Mouse (Mus musculus): ENCODE measurements around the gene Serpina3a. TPM values are rescaled to one million over a fixed set of nuclear protein-coding genes. Genes with fewer than 3 reads are reported as not detected.

Serpina3a gene
- not detected for total RNA-seq (2023)

DNA sequence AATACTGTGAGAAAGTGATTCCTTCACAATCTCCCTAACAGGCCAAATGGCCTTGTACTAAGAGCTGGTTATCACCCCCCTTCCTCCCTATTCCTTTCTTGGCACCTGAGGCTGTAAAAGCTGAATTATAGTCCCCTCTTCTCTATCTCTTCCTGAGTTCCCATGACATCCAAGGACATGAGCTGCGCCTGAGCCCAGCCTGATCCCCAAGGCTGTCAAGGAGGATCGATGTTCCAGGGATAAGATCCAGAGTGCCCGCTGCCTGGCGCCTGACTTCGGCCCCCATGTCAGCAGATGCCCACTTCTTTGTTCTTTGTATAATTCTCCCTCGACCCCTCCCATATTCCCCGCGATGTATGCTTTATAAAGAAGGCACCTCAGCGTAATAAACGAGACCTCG lies at the start of gene Serpina3a:
Gene Serpina3a, plus strand, starts transcription at position 392 of the 400 bp plus-strand sequence.

DNA sequence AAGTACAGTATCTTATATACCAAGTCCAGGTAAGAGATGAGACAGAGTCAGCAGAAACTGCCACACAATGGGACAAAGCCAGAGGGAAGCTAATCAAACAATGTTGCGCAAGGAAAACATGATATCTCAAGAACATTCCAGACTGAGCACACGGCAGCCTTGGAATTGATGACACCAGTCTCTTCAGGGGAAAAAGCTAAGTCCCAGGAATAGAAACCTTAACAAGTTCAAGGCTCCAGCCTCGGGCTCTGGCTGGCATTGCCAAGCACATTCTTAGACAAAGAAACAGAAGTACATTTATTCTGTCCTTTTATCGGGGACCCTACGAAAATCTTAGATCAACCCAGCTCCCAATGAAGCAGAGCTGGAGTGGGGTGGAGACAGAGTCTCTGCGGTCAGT lies 11.8 kb upstream of the Serpina3a start, which contains the start of gene Serpina5:
Gene Serpina5, plus strand, starts transcription at position 346 of the 400 bp plus-strand sequence.

DNA sequence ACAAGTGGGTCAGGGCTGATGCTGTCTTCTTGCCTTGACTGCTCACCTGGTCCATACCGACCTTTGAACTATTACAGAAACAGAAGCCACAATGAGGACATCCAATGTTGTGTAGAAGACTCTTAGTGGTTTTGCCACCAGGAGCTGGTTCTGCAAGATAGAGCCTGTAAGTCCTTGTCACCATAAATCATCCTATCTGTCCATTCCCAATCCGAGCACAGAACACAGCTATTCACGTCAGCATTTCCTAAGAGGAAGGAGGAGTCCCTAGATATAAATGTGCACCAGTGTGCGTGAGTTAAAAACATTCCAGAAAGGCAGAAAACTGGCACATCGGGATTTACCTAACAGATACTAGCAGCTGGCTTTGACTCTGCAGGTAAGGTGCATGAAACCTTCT lies 15.2 kb downstream of the Serpina3a start, which contains the start of gene Serpina3b:
Gene Serpina3b, plus strand, starts transcription at position 301 of the 400 bp plus-strand sequence.

DNA sequence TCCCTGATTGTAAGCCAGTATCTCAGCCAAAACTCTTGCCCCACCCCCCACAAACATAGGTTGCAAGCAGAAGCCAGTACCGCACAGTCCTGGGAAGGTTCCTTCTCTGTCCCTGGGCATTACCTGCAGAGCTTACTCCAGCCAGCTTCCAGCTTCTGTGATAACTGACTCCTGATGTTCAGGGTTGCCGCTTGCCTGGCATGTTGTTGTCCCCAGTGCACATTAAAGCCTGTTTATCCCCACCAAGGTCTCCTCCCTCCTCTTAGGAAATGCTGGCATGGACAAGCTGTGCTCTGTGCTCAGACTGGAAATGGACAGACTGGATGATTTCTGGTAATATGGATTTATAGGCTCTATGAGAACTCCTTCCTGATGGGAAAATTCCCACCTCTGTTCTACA lies 41.1 kb downstream of the Serpina3a start, which contains the start of gene Serpina3c:
Gene Serpina3c, minus strand, starts transcription at position 215 of the 400 bp plus-strand sequence.

Other genes starting within 250 kb of the Serpina3a start
- gene Serpina1a, start 249.2 kb upstream of the Serpina3a start, total RNA-seq (2023): not detected
- gene Serpina1c, start 207.8 kb upstream of the Serpina3a start, total RNA-seq (2023): 1 to 10 TPM in 1 of 2 experiments, under 1 TPM in 1; 0.79 to 1.2 TPM
- gene Serpina1e, start 153.7 kb upstream of the Serpina3a start, total RNA-seq (2023): under 1 TPM in 1 of 2 experiments, not detected in 1; 0.35 TPM
- under 1 TPM in 1 of 2 experiments, not detected in 1; 0.37 TPM for gene Serpina11, start 122.8 kb upstream of the Serpina3a start, total RNA-seq (2023)
- gene Serpina9, start 99.0 kb upstream of the Serpina3a start, total RNA-seq (2023): not detected
- not detected for gene Serpina12, start 68.3 kb upstream of the Serpina3a start, total RNA-seq (2023)
- not detected for gene Serpina5, start 11.6 kb upstream of the Serpina3a start, total RNA-seq (2023)
- under 1 TPM in 1 of 2 experiments, not detected in 1; 0.20 TPM for gene Serpina3b, start 15.3 kb downstream of the Serpina3a start, total RNA-seq (2023)
- gene Serpina3c, start 41.1 kb downstream of the Serpina3a start, total RNA-seq (2023): not detected
- under 1 TPM in 1 of 2 experiments, not detected in 1; 0.18 TPM for gene Serpina3f, start 101.8 kb downstream of the Serpina3a start, total RNA-seq (2023)
- gene Serpina3g, start 123.5 kb downstream of the Serpina3a start, total RNA-seq (2023): 1 to 10 TPM; 1.8 to 2.1 TPM
- gene Serpina3i, start 150.4 kb downstream of the Serpina3a start, total RNA-seq (2023): not detected
- not detected for gene Serpina3j, start 201.8 kb downstream of the Serpina3a start, total RNA-seq (2023)
- gene Serpina3k, start 225.8 kb downstream of the Serpina3a start, total RNA-seq (2023): not detected
- gene Serpina3m, start 225.8 kb downstream of the Serpina3a start, total RNA-seq (2023): not detected